Mouse (Mus musculus) midbrain, embryonic 15.5 days (tissue): ENCODE results near the gene Gm28372. TPM values are rescaled to one million over a fixed set of nuclear protein-coding genes. Genes with fewer than 3 reads are reported as not detected.
A peak's percentile ranks its signal among the peaks of the same experiment; 100 is the strongest.

Experiments
- ATAC-seq: fragments of 200-750 bp; cut with Nextera tagmentation; replicated peaks from 2 replicates; pipeline ENCODE4 v1.8.0; 2017; ENCODE audit warnings: moderate TSS enrichment
- H3K27ac ChIP-seq: fragments of 300-500 bp; sonication (generic); 2 replicates; pipeline ENCODE4 v1.5.1; 2015; ENCODE audit warnings: mild to moderate bottlenecking, inconsistent platforms
- H3K27me3 ChIP-seq: fragments of 300-500 bp; sonication (generic); replicated peaks from 2 replicates; pipeline ENCODE4 v1.6.1; 2015; ENCODE audit warnings: inconsistent platforms
- H3K36me3 ChIP-seq: fragments of 300-500 bp; sonication (generic); replicated peaks from 2 replicates; pipeline ENCODE4 v1.6.1; 2015; ENCODE audit warnings: inconsistent platforms
- H3K4me1 ChIP-seq: fragments of 300-500 bp; sonication (generic); 2 replicates; pipeline ENCODE4 v1.6.1; 2015; ENCODE audit warnings: inconsistent platforms
- H3K4me2 ChIP-seq: fragments of 300-500 bp; sonication (generic); 2 replicates; pipeline ENCODE4 v1.6.1; 2015; ENCODE audit warnings: inconsistent platforms, mild to moderate bottlenecking, moderate library complexity
- H3K4me3 ChIP-seq: fragments of 300-500 bp; sonication (generic); 2 replicates; pipeline ENCODE4 v1.5.1; 2015; ENCODE audit warnings: mild to moderate bottlenecking, inconsistent platforms
- H3K9ac ChIP-seq: fragments of 300-500 bp; sonication (generic); 2 replicates; pipeline ENCODE4 v1.6.1; 2015; ENCODE audit warnings: mild to moderate bottlenecking, inconsistent platforms
- H3K9me3 ChIP-seq: fragments of 300-500 bp; sonication (generic); 2 replicates; pipeline ENCODE4 v1.6.1; 2016; ENCODE audit warnings: inconsistent platforms
- WGBS: fragments of 180-500 bp; shearing (Covaris S2); methylation state at CpG from one replicate; pipeline ENCODE4 v1.1.7; 2015; ENCODE audit warnings: mixed read lengths; 5-methylcytosine and 5-hydroxymethylcytosine counted together
- polyA plus RNA-seq: library from polyadenylated mRNA; unstranded; fragments of >200 nt; fragmentation: Nextera tagmentation; extraction: Ambion mirVana; gene quantifications from 2 replicates; pipeline ENCODE4 v1.2.1, GENCODE M21; 2015

The Gm28372 gene
- polyA plus RNA-seq, 1 experiment from 2014 or later, result 0.28 TPM

DNA sequence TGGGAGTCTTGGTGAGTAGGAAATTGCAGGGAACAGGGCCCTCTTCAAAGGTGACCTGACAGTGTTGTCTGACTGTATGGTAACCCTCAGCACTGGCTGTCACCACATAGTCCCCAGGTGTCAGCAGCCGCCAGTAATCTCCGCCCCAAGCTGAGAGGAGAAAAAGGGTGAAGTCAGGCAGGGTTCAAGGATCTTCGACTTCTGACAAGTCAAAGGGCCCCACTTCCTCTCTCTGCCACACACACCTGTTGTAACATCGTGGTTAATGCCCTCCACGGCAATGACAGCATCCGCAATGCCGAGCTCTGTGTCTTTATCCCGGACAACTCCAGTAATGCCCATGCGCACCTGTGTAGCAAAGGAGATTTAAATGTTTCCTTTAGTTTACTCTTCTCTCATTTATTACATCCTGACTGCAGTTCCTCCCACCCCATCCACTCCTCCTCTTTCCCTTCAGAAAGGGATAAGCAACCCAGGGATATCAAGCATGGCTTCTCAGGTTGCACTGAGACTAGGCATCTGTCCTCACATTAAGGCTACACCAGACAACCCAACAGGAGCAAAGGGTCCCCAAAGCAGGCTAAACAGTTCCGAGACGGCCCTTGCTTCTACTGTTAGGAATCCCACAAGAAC, 13.9 kb upstream of the Gm28372 start:
- no peak overlapping the region for H3K4me3 ChIP-seq
- H3K27ac ChIP-seq, result no peak overlapping the region
- H3K9ac ChIP-seq, result no peak overlapping the region
- no peaks in the 10 kb centered on the region for H3K4me1 ChIP-seq
- no peak for ATAC-seq
- H3K4me2 ChIP-seq, result no peak overlapping the region
- H3K9me3 ChIP-seq, result no peaks in the 10 kb centered on the region
- WGBS, result 87% methylated on average over 11 of the region's 11 CpGs
- H3K36me3 ChIP-seq, result no peaks in the 10 kb centered on the region
- H3K27me3 ChIP-seq, result no peaks in the 10 kb centered on the region

DNA sequence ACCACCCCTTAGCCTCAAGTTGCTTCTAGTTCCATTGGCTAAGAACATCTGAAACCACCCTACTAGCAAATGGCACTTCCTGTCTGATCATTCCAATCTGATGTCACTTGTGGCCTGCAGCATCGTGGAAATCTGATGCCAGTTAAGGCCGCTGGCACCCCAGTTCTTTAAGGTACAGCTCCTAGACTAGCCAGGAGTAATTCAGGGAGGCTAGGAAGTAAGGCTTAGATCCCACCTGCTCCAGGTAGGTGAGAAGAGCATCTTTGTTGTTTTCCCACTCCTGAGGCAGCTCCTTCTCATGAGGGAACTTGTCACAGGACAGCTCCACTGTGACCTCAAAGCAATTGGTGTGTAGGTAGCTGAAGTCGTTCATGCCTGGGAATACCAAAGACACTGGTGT, 12.2 kb upstream of the Gm28372 start:
- Histone ChIP-seq H3K4me3 (no peak overlapping the region), H3K27ac (no peak overlapping the region), H3K4me1 (peaks cover 12% of the 10 kb centered on the region), H3K9me3 (no peaks in the 10 kb centered on the region), H3K4me2 (no peak overlapping the region), H3K9ac (no peak overlapping the region), H3K36me3 (no peaks in the 10 kb centered on the region), H3K27me3 (no peaks in the 10 kb centered on the region)
- ATAC-seq, result no peak
- WGBS, result 87% methylated on average over 3 of the region's 3 CpGs

DNA sequence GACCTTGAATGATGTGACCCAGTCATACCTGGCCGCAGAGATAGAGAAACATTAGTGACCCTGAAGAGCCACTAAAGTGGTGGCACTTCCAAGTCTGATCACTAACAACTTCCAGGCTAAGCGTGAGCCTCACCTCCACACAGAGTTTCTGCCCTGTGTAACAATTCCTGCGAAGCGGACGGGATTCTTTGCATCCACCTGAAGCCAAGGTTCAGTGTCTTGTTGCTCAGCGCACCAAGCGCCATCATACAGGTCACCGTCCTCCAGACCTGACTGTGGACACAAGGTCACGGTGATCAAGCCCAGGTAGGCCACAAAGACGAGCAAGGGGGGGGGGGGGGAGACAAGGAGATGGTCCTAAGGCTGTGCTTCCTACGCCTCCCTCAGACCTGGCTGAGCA, 9.3 kb upstream of the Gm28372 start:
- Histone ChIP-seq H3K9me3 (no peaks in the 10 kb centered on the region), H3K4me3 (no peak overlapping the region), H3K27me3 (peaks cover 7% of the 10 kb centered on the region; the same call in 1 of the 2 replicates), H3K4me1 (peaks cover 15% of the 10 kb centered on the region), H3K36me3 (no peaks in the 10 kb centered on the region), H3K4me2 (no peak overlapping the region), H3K9ac (no peak overlapping the region), H3K27ac (no peak overlapping the region)
- no peak for ATAC-seq
- WGBS, result 93% methylated on average over 11 of the region's 11 CpGs

DNA sequence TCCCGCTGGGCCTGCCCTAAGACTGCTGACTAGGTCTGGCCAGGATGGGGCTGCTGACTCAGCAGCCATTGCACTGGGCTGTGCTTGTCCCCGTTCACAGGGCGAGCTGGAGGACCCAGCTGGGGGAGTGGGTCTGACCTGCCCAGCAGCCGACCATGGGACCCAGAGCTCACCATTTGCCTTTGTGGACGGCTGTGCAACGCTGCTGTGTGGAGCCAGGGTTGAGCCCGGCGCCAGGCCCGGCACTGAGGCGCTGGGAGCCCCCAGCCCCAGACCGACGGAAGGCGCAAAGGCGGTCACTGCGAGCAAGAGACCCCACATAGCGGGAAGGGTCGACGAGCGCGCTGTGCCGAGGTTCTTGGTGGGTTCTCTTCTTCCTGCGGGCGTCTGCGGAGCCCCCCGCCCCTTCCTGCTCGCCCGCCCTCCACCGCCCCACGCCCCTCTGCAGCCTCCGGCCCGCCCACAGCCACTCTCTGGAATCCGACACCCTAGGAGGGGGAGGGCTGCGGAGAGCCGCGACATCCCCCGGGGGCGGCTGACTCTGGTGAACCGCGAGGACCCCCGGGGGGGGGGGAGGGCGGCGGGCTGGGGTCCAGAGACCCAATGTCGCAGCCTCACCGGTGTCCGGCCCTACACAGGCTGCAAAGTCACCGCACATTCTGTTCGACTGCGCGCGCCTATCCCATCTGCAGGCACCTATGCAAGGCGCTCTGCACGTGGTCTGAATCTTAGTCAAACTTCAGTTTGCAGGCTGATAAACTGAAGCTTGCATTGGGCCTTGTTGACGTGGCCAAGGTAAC, 7.7 kb upstream of the Gm28372 start, which contains the start of gene Cpxm1:
Cpxm1 (minus strand) TSS at position 389 of the 800 bp plus-strand sequence.
- Histone ChIP-seq H3K36me3 (no peaks in the 10 kb centered on the region), H3K4me3 (peak within 1 kb of the TSS; percentile 48), H3K27ac (no peak within 1 kb of the TSS; the same call in 1 of the 2 replicates), H3K27me3 (peaks cover 7% of the 10 kb centered on the region; the same call in 1 of the 2 replicates), H3K9me3 (no peaks in the 10 kb centered on the region), H3K9ac (peak within 1 kb of the TSS; percentile 50), H3K4me1 (peaks cover 15% of the 10 kb centered on the region), H3K4me2 (peak within 1 kb of the TSS; percentile 95)
- peak; percentile 86 for ATAC-seq
- WGBS, result 0% methylated on average over 50 of the region's 53 CpGs

DNA sequence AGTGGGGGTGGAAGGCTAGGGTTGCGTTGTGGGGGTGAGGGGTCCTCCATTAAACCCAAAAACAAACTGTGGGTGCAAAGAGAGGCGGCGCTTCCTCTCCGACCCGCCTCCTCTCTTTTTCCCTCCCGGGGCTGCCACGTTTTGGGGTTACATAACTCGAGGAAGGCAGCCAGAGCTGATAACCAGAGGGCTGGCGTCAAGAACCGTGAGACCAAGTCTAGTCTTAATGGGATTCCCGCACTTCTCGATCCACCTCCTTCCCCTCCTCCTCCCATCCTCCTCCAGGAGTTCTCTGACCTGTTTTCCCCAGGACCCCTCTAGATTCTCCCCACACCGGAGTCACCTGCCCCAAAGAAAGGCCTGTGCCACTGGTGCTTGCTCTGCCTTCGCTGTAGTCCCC, 6.9 kb upstream of the Gm28372 start:
- WGBS, result 21% methylated on average over 14 of the region's 14 CpGs
- H3K4me2 ChIP-seq, result peak overlapping the region; percentile 95
- no peak overlapping the region for H3K27ac ChIP-seq
- no peaks in the 10 kb centered on the region for H3K9me3 ChIP-seq
- H3K9ac ChIP-seq, result no peak overlapping the region
- no peak for ATAC-seq
- H3K36me3 ChIP-seq, result no peaks in the 10 kb centered on the region
- peak overlapping the region; percentile 48; the same call in 1 of the 2 replicates for H3K4me3 ChIP-seq
- H3K4me1 ChIP-seq, result peaks cover 15% of the 10 kb centered on the region
- H3K27me3 ChIP-seq, result peaks cover 7% of the 10 kb centered on the region; the same call in 1 of the 2 replicates

DNA sequence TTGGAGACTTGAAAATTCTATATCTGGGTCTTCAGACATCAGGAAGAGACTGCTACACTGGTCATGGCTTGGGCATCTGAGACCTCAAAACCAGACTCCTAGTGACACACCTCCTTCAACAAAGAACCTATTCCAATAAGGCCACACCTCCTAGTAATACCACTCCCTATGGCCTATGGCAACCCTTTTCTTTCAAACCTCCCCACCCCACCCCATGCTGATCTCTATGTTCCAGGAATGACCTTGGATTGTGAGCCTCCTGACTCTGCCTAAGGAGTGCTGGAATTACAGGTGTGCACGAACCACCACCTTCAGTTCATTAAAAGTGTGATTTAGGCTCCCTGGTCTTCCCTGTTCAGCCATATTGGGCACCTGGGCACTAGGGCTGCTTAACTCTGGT, 5.0 kb upstream of the Gm28372 start:
- H3K27me3 ChIP-seq, result peaks cover 7% of the 10 kb centered on the region; the same call in 1 of the 2 replicates
- H3K36me3 ChIP-seq, result no peaks in the 10 kb centered on the region
- H3K9me3 ChIP-seq, result no peaks in the 10 kb centered on the region
- no peak overlapping the region for H3K4me2 ChIP-seq
- no peak overlapping the region for H3K9ac ChIP-seq
- no peak for ATAC-seq
- no peak overlapping the region for H3K4me3 ChIP-seq
- no peak overlapping the region for H3K27ac ChIP-seq
- WGBS, result 85% methylated on average over 1 of the region's 1 CpGs
- peaks cover 15% of the 10 kb centered on the region for H3K4me1 ChIP-seq

DNA sequence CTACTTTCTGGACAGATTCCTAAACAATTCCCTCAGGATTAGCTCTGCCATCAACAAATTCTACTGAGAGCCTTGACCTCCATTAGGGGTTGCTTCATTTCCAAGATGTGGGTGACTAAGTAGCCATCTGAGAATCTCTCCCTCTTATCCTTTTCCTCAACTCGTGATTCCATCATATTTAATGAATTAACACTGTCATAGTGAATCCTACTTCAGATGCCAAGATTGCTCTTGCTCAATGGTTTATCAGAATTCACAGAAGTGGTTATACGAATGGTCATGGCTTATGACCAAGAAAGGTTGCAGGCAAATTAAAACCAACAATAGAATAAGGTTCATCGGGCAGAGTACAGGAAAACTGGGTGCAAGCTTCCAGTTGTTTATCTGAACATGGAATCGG, 3.1 kb upstream of the Gm28372 start:
- 86% methylated on average over 4 of the region's 4 CpGs for WGBS

DNA sequence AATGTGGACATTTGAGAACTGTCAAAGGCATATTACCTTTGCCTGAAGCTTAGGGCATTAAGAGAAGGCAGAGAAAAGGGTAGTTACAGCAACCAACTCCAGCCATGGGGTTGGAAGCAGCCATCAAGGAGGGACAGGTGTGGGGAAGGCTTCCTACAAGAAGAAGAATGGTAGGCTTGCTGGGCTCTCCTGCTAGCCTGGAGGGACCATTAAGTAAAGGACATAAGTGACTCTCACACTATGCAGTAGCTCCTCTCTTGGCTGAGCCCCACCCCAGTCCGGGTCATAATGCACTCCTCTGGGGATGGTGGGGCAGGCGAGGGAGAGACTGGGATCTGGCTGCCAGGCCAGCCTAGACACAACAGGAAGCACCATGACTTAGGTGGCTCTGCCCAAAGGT, 1.1 kb downstream of the Gm28372 start, which contains the start of gene Tmem239:
Tmem239 (plus strand) TSS at position 301 of the 400 bp plus-strand sequence.
- Histone ChIP-seq H3K27me3 (no peaks in the 10 kb centered on the region), H3K36me3 (no peaks in the 10 kb centered on the region), H3K27ac (no peak within 1 kb of the TSS), H3K4me2 (no peak within 1 kb of the TSS), H3K4me1 (no peaks in the 10 kb centered on the region), H3K9ac (no peak within 1 kb of the TSS), H3K4me3 (no peak within 1 kb of the TSS), H3K9me3 (no peaks in the 10 kb centered on the region)
- ATAC-seq, result no peak
- WGBS, result 96% methylated on average over 2 of the region's 2 CpGs

More for the DNA sequence above, 3.1 kb upstream of the Gm28372 start:
- H3K4me2 ChIP-seq, result no peak overlapping the region
- H3K4me1 ChIP-seq, result peaks cover 13% of the 10 kb centered on the region
- peaks cover 7% of the 10 kb centered on the region; the same call in 1 of the 2 replicates for H3K27me3 ChIP-seq
- H3K36me3 ChIP-seq, result no peaks in the 10 kb centered on the region
- no peaks in the 10 kb centered on the region for H3K9me3 ChIP-seq
- no peak for ATAC-seq
- no peak overlapping the region for H3K9ac ChIP-seq
- H3K4me3 ChIP-seq, result no peak overlapping the region
- no peak overlapping the region for H3K27ac ChIP-seq

DNA sequence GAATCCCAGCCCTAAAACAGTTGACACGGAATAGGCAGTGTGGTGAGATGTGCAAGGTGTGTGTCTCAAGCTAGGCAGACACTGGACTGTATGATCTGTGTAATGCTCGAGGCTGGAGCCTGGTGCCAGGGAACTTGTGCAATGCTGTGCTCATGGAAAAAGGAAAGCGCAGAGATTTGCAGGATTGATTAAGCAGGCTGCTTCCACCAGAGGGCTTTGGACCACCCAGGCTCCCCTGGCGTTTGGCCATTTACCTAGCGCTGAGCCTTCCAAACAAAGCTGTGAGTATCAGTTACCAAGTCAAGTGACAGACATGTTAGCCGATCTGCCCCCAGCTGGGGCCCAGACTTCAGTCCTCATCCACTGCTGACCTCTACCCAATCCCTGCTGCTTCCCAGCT, 3.2 kb downstream of the Gm28372 start:
- Histone ChIP-seq H3K27ac (no peak overlapping the region), H3K36me3 (no peaks in the 10 kb centered on the region)
- no peak for ATAC-seq

DNA sequence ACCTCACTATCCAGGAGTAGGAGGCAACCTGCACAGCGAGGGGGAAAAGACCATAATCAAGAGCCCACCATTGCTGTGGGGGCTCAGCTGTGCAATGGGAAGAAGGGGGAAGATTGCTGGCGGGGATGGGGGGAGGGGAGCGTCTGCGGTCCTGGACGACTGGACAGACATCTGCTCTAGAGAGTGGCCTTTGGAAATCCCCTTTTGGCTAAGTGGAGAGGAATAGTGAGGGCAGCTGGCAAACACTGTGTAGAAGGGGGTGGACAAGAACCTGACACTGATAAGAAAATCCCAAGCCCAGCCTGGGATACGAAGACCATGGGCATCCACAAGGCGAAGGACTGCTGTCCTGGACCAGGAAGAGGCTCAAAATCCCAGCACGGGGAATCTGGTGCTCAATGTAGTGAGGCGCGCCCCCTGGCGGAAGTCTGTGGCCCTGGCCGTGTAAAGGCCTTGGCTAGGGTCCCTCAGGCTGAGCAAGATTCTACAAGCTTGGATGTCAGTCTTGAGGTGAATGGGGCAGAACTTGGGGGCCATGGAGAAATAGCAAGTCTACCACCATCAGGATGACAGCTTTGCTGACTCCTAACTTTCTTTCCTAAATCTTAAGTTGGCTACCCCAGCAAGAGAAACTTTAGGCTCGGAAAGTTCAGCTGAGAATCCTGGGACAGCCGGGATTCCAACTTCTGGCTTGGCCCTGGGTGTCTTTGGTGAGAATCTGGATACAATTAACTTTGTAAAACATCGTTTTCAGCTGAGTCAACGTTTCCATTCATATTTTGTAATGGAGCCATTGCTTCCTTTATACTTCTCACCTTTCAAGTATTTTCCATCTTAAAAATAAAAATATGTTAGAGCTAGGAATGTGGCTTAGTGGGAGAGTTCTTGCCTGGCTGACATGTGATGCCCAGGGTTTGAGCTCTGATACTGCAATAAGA, 6.8 kb downstream of the Gm28372 start:
- H3K4me3 ChIP-seq, result no peak overlapping the region
- H3K4me1 ChIP-seq, result no peaks in the 10 kb centered on the region
- peak; percentile 82 for ATAC-seq
- H3K4me2 ChIP-seq, result no peak overlapping the region
- H3K36me3 ChIP-seq, result no peaks in the 10 kb centered on the region
- H3K9me3 ChIP-seq, result no peaks in the 10 kb centered on the region
- no peak overlapping the region for H3K27ac ChIP-seq
- H3K27me3 ChIP-seq, result no peaks in the 10 kb centered on the region
- WGBS, result 36% methylated on average over 16 of the region's 16 CpGs
- no peak overlapping the region for H3K9ac ChIP-seq

More for the DNA sequence above, 3.2 kb downstream of the Gm28372 start:
- Histone ChIP-seq H3K9me3 (no peaks in the 10 kb centered on the region), H3K9ac (no peak overlapping the region), H3K4me3 (no peak overlapping the region), H3K4me1 (no peaks in the 10 kb centered on the region), H3K4me2 (no peak overlapping the region), H3K27me3 (no peaks in the 10 kb centered on the region)
- WGBS, result 15% methylated on average over 6 of the region's 6 CpGs

DNA sequence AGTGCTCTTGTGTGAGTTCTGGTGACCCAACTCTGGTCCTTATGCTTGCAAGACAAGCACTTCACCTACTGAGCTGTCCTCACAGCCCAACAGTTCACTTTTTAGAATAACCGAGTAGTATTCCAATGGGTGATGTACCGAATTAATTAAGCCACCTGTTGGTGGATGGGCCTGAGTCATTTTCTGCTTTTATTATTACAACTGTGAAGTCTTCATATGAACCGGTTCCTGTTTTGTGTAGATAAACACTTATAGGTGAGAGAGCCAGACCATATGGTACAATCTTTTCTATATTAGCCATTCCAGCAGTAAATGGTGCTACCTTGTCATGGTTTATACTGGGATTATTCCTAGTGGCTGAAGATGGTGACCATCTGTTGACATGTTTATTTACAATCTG, 7.7 kb downstream of the Gm28372 start:
- Histone ChIP-seq H3K36me3 (no peaks in the 10 kb centered on the region), H3K4me2 (no peak overlapping the region), H3K9ac (no peak overlapping the region), H3K27ac (no peak overlapping the region), H3K4me1 (no peaks in the 10 kb centered on the region), H3K27me3 (no peaks in the 10 kb centered on the region), H3K4me3 (no peak overlapping the region), H3K9me3 (no peaks in the 10 kb centered on the region)
- ATAC-seq, result no peak
- WGBS, result 77% methylated on average over 3 of the region's 3 CpGs
